Comparison of ENCODE assay signal across 8 mouse cellular contexts in genomic region chr5:32614691-32615090, GRCm38 (mm10). TPM values are rescaled to one million over a fixed set of nuclear protein-coding genes. Genes with fewer than 3 reads are reported as not detected.
DNase-seq lines count a peak whose midpoint lies in the region.

No protein-coding gene starts in this region.

- intact Hi-C loops in heart, postnatal 25 days (cut with DNase I), result loop anchor here (2.0 kb wide), 1 partner anchor 18 kb away; no protein-coding TSS in a partner anchor

- peak; percentile 95 for DNase-seq in heart, adult 11 months
- DNase-seq in heart, postnatal 25 days (ENCODE audit: low spot score), result no peak
- DNase-seq in brain, embryonic 18.5 days (ENCODE audit: low read depth, low spot score), result peak; percentile 59
- peak; percentile 11 to 28 for DNase-seq in frontal cortex, postnatal 25 days (ENCODE audit: low spot score in 2 of 2)
- peak; percentile 15 to 19 for DNase-seq in layer of hippocampus, postnatal 10 days (ENCODE audit: low spot score in 2 of 2)
- DNase-seq in right cerebral cortex, adult 2 months (ENCODE audit: low spot score in 2 of 2), result peak; percentile 60 to 63
- DNase-seq in spleen, postnatal 14 days (ENCODE audit: low spot score in 2 of 2), result no peak
- no peak for DNase-seq in spleen, adult 12 weeks (ENCODE audit: low spot score)

RNA-seq across cellular contexts. Expression of gene Yes1, which starts 3.7 kb away (rescaled TPM):
- 10 to 100 TPM; 21.0 to 22.6 TPM for total RNA-seq in heart, postnatal 25 days (2021)
- total RNA-seq in layer of hippocampus, postnatal 10 days (2021), result 10 to 100 TPM; 16.4 to 18.7 TPM

Comparison
In these comparisons a context has a peak if more than half of its experiments do, and no peak if none do; other contexts are left out.
1. DNase-seq: peak in heart, adult 11 months (single experiment), brain, embryonic 18.5 days (single experiment), frontal cortex, postnatal 25 days (2 of 2), layer of hippocampus, postnatal 10 days (2 of 2) and right cerebral cortex, adult 2 months (2 of 2); none in heart, postnatal 25 days (single experiment), spleen, postnatal 14 days (0 of 2) and spleen, adult 12 weeks (single experiment).